Mouse (Mus musculus) thymus, adult 2 months (tissue): ENCODE results near the gene Npy1r. TPM values are rescaled to one million over a fixed set of nuclear protein-coding genes. Genes with fewer than 3 reads are reported as not detected.

ENCODE experiments used
- DNase-seq: peaks from one replicate; pipeline ENCODE4 v3.0.0; 2021
- H3K27ac ChIP-seq: fragments of 200-500 bp; 2 replicates; pipeline ENCODE4 v1.5.1; 2012; ENCODE audit warnings: low read length, control low read depth; ENCODE audit not compliant: control insufficient read depth, insufficient read depth
- H3K27me3 ChIP-seq: fragments of 200-500 bp; 2 replicates; pipeline ENCODE4 v1.6.1; 2012; ENCODE audit warnings: mild to moderate bottlenecking, low read length, moderate library complexity, mixed read lengths; ENCODE audit not compliant: control insufficient read depth, insufficient read depth
- H3K36me3 ChIP-seq: fragments of 200-500 bp; 2 replicates; pipeline ENCODE4 v1.6.1; 2012; ENCODE audit warnings: mild to moderate bottlenecking, low read length, moderate library complexity; ENCODE audit not compliant: control insufficient read depth, insufficient read depth
- H3K4me1 ChIP-seq: fragments of 200-500 bp; replicated peaks from 2 replicates; pipeline ENCODE4 v1.6.1; 2012; ENCODE audit warnings: low read length; ENCODE audit not compliant: control insufficient read depth, insufficient read depth
- H3K4me3 ChIP-seq: fragments of 200-500 bp; 2 replicates; pipeline ENCODE4 v1.5.1; 2012; ENCODE audit warnings: mild to moderate bottlenecking, low read length, control low read depth, moderate library complexity; ENCODE audit not compliant: control insufficient read depth, insufficient read depth
- CTCF ChIP-seq: fragments of 200-500 bp; IDR thresholded peaks from 2 replicates; pipeline ENCODE4 v1.5.1; 2012; ENCODE audit warnings: mild to moderate bottlenecking, control low read depth, low read length, moderate library complexity, borderline replicate concordance; ENCODE audit not compliant: control insufficient read depth, poor library complexity, insufficient read depth; ENCODE audit errors: extremely low read depth
- POLR2A ChIP-seq: fragments of 200-500 bp; IDR thresholded peaks from 2 replicates; pipeline ENCODE4 v1.6.1; 2012; ENCODE audit warnings: mild to moderate bottlenecking, low read length, control low read depth, moderate library complexity; ENCODE audit not compliant: control insufficient read depth, poor library complexity, insufficient read depth; ENCODE audit errors: extremely low read depth
- WGBS: fragments of 180-500 bp; shearing (Covaris S2); methylation state at CpG from one replicate; pipeline ENCODE4 v1.1.7; 2018; 5-methylcytosine and 5-hydroxymethylcytosine counted together
- polyA plus RNA-seq: library from polyadenylated mRNA; depleted of rRNA; stranded (reverse); fragments of >200 nt; gene quantifications from 2 replicates; pipeline ENCODE4 v1.2.3, GENCODE M21; 2012

Gene Npy1r
- polyA plus RNA-seq, 1 experiment, result 1.1 TPM

GRCm38 (mm10) chr8:66698782-66699181, 1.8 kb downstream of the Npy1r start:
- Histone ChIP-seq H3K36me3 (no peaks in the 10 kb centered on the region), H3K4me3 (no peak overlapping the region), H3K4me1 (no peaks in the 10 kb centered on the region), H3K27me3 (no peaks in the 10 kb centered on the region), H3K27ac (no peak overlapping the region)
- TF ChIP-seq POLR2A, result no peak
- no peak for TF ChIP-seq CTCF
- no peak for DNase-seq
- 73% methylated on average over 7 of the region's 7 CpGs for WGBS

GRCm38 (mm10) chr8:66714324-66714975, 17.5 kb downstream of the Npy1r start:
- H3K36me3 ChIP-seq, result no peaks in the 10 kb centered on the region
- DNase-seq, result no peak
- no peaks in the 10 kb centered on the region for H3K4me1 ChIP-seq
- H3K4me3 ChIP-seq, result no peak overlapping the region
- H3K27ac ChIP-seq, result no peak overlapping the region
- 93% methylated on average over 7 of the region's 7 CpGs for WGBS
- H3K27me3 ChIP-seq, result no peaks in the 10 kb centered on the region
- no peak for TF ChIP-seq CTCF
- TF ChIP-seq POLR2A, result no peak

GRCm38 (mm10) chr8:66722835-66723234, 25.8 kb downstream of the Npy1r start:
- Histone ChIP-seq H3K4me1 (no peaks in the 10 kb centered on the region), H3K4me3 (no peak overlapping the region), H3K27me3 (no peaks in the 10 kb centered on the region), H3K36me3 (no peaks in the 10 kb centered on the region), H3K27ac (no peak overlapping the region)
- no peak for TF ChIP-seq CTCF
- no peak for TF ChIP-seq POLR2A
- no peak for DNase-seq
- WGBS, result 87% methylated on average over 2 of the region's 2 CpGs

- Histone ChIP-seq H3K4me3 (no peak overlapping the region), H3K36me3 (no peaks in the 10 kb centered on the region), H3K27me3 (no peaks in the 10 kb centered on the region), H3K4me1 (no peaks in the 10 kb centered on the region), H3K27ac (no peak overlapping the region)
- TF ChIP-seq CTCF (no peak), POLR2A (no peak)
- 63% methylated on average over 7 of the region's 7 CpGs for WGBS
- DNase-seq, result no peak
These were observed 32.5 kb downstream of the Npy1r start for GRCm38 (mm10) chr8:66729446-66729845.

- no peak for DNase-seq
- TF ChIP-seq POLR2A (no peak), CTCF (no peak)
- no peak overlapping the region for H3K4me3 ChIP-seq
- no peak overlapping the region for H3K27ac ChIP-seq
- H3K36me3 ChIP-seq, result no peaks in the 10 kb centered on the region
- WGBS, result 56% methylated on average over 5 of the region's 5 CpGs
- no peaks in the 10 kb centered on the region for H3K4me1 ChIP-seq
- no peaks in the 10 kb centered on the region for H3K27me3 ChIP-seq
These were observed 35.0 kb downstream of the Npy1r start for GRCm38 (mm10) chr8:66731957-66732356.

GRCm38 (mm10) chr8:66742359-66742758, 45.4 kb downstream of the Npy1r start:
- Histone ChIP-seq H3K27me3 (no peaks in the 10 kb centered on the region), H3K4me3 (no peak overlapping the region)

GRCm38 (mm10) chr8:66745612-66746011, 48.6 kb downstream of the Npy1r start:
- Histone ChIP-seq H3K27me3 (no peaks in the 10 kb centered on the region), H3K4me1 (no peaks in the 10 kb centered on the region), H3K36me3 (no peaks in the 10 kb centered on the region), H3K4me3 (no peak overlapping the region), H3K27ac (no peak overlapping the region)
- WGBS, result 91% methylated on average over 3 of the region's 3 CpGs
- no peak for DNase-seq
- TF ChIP-seq CTCF, result no peak
- no peak for TF ChIP-seq POLR2A

More at GRCm38 (mm10) chr8:66742359-66742758, 45.4 kb downstream of the Npy1r start:
- Histone ChIP-seq H3K27ac (no peak overlapping the region), H3K36me3 (no peaks in the 10 kb centered on the region), H3K4me1 (no peaks in the 10 kb centered on the region)
- 45% methylated on average over 1 of the region's 1 CpGs for WGBS
- TF ChIP-seq POLR2A, result no peak
- no peak for TF ChIP-seq CTCF
- DNase-seq, result no peak
